Mouse (Mus musculus): Measurements from ENCODE around the gene Cgrrf1.

Gene Cgrrf1

DNA sequence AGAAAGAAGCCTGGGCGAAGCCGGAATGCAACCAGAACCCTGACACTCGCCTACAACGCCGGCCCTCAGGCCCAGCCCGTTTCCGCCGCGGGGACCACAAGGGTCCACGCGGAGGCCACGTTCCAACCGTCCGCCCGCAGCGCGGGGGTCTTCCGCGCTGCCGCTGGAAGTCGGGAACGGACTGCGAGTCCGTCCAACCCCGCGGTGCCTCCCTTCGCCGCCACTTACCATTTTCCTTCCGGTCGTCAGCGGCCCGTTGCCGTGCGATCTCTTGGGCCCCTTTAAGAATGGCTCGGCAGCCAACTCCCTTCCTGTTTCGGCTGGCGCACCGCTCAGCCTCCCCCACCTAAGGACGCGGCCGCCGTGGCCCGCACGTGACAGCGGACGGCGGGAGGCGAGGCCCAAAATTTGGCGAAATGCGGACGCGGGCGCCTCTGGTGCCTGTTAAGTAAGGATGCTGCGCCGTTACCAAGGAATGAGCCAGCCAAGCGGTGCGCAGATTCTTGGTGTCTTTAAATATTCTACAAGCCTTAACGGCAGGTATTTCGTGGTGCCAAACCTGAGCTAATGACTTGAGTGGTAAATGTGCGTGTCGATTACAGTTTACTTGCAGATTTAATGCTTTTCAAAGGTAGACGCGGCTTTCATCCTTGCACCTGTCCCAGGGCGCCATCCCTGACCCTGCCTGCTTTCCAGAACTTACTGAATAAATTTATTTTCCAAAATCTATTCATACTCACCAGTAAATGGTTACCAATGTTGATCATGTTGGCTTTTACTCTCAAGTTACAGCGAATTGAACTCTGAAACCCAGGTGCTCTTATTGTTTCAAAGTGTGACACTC is 9.8 kb upstream of the Cgrrf1 start, which contains the start of gene Gmfb:
Gmfb (minus strand) TSS at position 370 of the 844 bp plus-strand sequence.
- in situ Hi-C loops (cut with MboI; ENCODE audit: low sequenced_read_pairs): no loop called here

DNA sequence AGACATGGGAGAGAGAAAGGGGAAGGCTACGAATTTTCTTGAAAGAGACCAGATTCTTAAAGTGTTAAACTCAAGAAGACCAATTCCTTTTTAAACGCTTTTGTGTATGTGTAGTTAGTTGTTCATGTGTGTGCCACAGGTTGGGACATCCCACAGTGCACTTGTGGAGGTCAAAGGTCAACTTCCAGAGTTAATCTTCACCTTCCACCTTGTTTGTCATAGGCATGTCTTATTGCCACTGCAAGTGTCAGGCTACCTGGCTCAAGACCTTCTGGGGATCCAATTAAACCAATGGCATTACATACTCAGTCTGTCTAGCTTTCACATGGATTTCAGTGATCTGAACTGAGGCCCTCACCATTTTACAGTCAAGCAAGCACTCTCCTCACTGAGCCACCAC is 7.9 kb upstream of the Cgrrf1 start:
- in situ Hi-C loops (cut with MboI; ENCODE audit: low sequenced_read_pairs): no loop called here

DNA sequence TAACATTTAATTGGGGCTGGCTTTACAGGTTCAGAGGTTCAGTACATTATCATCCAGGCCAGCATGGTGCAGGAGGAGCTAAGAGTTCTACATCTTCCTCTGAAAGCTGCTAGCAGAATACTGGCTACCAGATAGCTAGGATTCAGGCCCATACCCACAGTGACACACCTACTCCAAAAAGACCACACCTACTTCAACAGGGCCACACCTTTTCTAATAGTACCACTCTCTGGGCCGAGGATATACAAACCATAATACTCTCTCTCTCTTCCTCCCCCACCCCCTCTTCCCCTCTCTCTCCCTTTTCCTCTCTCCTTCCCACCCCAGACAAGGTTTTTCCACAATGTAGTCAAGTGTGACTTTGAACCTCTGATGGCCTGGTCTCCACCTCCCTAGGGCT is 4.5 kb upstream of the Cgrrf1 start:
- in situ Hi-C loops (cut with MboI; ENCODE audit: low sequenced_read_pairs): no loop called here

DNA sequence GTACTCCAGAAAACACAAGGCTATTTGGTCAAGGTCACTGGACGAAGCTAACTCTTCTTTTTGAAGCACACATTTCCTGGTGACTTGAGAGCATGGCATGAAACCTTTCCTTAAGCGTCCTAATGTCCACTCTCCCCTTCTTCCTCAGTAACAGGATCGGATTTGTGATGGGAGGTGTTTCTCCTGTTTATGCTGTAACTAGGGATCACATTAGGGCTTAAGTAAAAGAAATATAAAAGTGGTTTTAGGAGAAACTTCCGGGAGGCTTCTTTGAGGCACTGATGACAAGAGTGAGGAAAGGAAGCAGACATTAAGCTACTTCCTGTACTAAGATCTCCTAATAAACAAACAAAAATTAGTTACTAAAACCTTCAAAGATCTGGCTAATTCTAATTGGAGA is 630 bp upstream of the Cgrrf1 start:
- in situ Hi-C loops (cut with MboI; ENCODE audit: low sequenced_read_pairs): no loop called here

GRCm38 (mm10) chr14:46832354-46833272 is 688 bp downstream of the Cgrrf1 start:
- in situ Hi-C loops (cut with MboI; ENCODE audit: low sequenced_read_pairs): no loop called here

GRCm38 (mm10) chr14:46839326-46839725 is 7.4 kb downstream of the Cgrrf1 start:
- in situ Hi-C loops (cut with MboI; ENCODE audit: low sequenced_read_pairs): no loop called here

DNA sequence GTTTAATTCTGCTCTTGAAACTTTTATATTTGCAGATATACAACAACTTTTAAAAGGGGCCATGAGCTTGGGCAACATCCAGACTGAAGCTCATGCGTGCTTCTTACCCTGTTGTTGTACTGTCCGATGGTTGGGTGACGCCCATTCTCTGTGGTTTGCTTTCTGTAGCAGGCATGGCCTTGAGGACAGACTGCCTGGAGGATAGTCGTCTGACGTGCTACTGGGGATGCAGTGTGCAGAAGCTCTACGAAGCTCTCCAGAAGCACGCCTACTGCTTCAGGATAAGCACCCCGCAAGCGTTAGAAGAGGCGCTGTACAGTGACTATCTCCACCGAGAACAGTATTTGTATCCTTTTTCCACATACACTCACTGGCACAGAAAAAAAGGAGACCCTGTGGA is 13.8 kb downstream of the Cgrrf1 start:
- in situ Hi-C loops (cut with MboI; ENCODE audit: low sequenced_read_pairs): no loop called here

- in situ Hi-C loops (cut with MboI; ENCODE audit: low sequenced_read_pairs): no loop called here
Measured at GRCm38 (mm10) chr14:46848063-46848590, 16.2 kb downstream of the Cgrrf1 start.

DNA sequence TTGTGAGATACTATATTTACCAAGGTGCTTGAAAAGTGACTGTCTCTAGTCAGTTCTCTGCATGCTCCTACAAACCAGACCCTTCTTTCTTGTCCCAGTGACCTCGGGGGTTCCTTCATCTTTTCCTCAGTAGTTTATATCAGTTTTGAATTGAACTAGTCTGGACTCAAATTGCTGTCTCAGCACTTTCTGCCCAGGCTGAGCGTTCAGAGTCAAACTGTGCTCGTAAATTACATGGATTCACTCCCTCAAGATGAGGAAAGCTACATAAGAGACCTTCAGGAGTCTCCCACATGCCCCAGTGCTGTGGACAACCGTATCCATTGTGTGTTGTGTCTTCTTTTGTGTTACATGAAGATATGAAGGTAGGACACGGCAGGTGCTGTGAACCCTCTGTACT is 16.8 kb downstream of the Cgrrf1 start:
- in situ Hi-C loops (cut with MboI; ENCODE audit: low sequenced_read_pairs): no loop called here

GRCm38 (mm10) chr14:46849769-46850168 is 17.8 kb downstream of the Cgrrf1 start:
- in situ Hi-C loops (cut with MboI; ENCODE audit: low sequenced_read_pairs): no loop called here

- in situ Hi-C loops (cut with MboI; ENCODE audit: low sequenced_read_pairs): no loop called here
Measured at GRCm38 (mm10) chr14:46853677-46854076, 21.8 kb downstream of the Cgrrf1 start.

DNA sequence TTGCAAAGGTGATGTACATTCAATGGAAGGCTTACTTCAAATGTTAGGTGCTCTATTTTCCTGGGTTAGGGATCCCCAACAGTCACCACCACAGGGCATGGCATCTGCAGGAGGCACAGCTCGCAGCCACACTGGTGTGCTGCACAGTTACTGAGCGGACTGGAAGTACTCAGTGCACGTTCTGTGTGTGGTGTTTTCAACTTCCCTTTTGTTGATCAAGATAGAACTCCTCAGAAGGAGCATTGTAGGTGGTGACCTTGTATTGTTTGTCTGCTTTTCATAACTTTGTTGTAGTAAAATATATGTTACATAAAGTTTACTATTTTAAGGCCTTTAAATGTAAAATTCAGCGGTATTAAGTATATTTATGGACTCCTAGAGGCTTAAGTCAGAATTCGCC is 31.0 kb downstream of the Cgrrf1 start:
- in situ Hi-C loops (cut with MboI; ENCODE audit: low sequenced_read_pairs): no loop called here

GRCm38 (mm10) chr14:46880935-46881334 is 49.0 kb downstream of the Cgrrf1 start:
- in situ Hi-C loops (cut with MboI; ENCODE audit: low sequenced_read_pairs): no loop called here

DNA sequence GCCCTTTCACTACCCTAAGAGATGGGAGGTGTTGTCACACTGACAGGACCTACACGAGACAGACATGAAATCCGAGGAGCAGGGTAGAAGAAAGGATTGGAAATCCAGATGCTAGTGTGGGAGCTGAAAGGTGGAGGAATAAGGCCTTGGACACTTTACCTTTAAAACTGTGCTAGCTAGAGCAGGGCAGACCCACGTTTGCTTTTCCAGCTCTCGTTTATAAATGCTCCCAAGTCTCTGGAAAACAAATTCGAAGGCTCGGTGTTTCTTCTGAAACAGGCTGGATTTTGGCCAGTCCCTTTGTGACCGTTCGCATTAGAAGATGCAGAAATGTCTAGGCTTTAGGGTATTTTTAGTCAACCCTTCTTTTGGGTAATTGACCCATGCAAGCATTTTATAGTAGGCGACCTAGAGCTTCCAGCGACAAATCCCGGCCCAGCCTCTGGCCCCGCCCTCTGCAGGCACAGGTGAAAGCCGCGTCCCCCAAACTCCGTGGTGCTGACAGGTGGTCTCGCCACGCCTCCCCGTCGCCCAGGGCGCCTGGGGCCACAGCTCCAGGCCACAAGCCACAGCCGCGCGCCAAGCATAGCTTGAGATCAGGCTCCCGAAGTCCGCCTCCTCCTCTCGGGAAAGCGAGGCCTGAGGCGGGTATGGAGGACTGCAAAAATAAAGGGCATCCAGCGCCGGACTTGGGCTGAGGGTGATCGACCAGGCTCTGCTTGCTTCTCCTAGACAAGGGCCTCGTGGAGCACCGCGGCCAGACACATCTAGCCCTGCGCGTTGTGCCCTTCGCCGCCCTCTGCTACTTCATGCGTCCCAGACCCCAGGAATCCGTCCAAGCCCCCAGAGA is 49.9 kb downstream of the Cgrrf1 start:
- in situ Hi-C loops (cut with MboI; ENCODE audit: low sequenced_read_pairs): no loop called here

DNA sequence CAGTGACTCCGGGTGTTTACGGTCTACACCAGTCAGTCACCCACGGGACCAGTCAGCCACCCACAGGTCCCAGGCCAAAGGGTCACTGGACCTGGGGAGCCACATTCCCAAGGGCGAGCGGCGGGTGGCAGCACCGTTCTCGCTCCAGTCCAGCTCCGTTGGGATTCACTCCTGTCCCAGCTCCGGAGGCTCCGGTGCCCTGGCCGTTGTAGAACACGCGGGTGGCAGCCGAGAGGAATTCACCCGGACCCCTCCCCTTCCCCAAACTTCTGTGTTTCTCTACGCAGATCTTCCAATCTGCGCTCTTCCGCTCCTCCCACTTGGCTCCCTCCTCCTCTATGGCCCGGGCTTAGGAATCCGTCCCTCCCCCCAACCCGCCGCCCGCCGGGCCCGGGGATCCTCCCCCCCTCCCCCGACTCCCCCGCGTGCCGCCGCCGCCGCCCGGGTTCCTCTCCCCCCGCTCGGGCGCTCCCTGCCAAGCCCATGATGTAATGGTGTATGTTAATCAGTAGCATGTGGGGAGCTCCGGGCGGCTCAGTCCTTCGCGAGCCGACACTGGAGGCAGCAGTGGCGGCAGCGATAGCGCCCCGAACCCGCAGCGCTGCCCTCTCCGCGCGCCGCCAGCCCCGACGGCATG is 50.6 kb downstream of the Cgrrf1 start, which contains the start of gene Samd4:
Samd4 (plus strand) TSS at position 424 of the 637 bp plus-strand sequence.
- in situ Hi-C loops (cut with MboI; ENCODE audit: low sequenced_read_pairs): no loop called here

DNA sequence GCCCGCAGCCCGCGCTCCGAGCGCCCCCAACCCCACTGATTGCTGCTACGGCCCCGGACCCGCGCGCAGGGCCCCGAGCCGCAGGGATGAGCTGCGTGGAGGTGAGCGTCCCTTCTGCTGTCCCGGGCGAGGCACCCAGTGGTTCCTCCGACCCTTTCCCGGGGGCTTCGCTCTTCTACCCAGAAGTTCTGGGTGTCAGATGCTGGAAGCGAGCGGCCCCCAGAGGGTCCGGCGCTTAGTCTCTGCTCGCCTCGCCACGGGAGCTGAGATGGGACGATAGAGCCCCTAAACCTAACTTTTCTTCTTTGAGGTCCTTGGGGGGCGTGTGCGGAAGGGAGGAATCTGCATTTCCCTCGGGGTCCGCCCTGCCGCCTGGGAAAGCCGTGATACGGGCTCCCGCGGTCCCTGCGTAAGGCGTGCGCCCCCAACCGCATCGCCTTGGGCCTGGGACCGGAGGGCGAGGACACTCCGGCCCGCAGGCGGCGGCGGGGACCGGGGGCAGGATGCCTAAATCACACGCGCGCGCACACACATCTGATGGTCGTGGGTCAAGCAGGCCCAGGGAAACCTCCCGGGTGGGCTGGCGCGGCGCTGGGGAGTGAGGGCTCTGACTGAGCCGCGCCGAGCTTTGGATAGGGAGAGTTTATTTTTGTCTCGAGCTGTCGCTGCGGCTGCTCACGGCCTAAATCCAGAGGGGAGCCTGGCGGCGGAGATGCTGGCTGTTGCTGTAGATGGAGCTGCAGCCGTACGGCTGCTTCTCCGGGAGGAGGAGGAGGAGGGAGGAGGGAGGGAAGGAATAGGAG is 51.3 kb downstream of the Cgrrf1 start:
- in situ Hi-C loops (cut with MboI; ENCODE audit: low sequenced_read_pairs): no loop called here

DNA sequence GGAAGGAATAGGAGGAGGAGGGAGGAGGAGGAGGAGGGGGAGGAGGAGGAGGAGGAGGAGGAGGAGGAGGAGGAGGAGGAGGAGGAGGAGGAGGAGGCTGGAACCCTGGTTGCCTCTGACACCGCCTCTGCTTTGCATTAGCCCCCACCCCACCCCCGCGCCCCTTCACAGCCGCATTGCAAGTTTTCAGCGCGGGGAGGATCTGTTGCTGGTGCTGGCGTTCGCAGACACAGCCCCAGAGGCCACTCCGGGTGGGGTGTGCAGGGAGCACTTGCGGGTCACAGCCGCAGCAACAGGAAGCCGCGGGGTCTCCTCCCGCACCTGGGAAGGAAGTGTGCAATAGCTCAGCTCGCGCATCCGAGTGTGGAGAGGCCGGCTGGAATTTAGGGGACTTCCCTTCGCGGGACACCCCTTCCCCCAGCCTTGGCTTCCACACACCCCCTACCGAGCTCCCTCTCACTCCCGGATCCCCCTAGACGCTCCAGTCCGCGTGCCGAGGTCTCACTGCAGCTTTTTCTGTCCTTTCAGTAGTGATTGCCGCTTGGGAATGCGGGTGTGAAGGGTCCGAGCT is 52.0 kb downstream of the Cgrrf1 start:
- in situ Hi-C loops (cut with MboI; ENCODE audit: low sequenced_read_pairs): no loop called here

GRCm38 (mm10) chr14:46884701-46885428 is 52.9 kb downstream of the Cgrrf1 start:
- in situ Hi-C loops (cut with MboI; ENCODE audit: low sequenced_read_pairs): loop anchor here (5.0 kb wide), 1 partner anchor 207 kb away; no protein-coding TSS in a partner anchor

Measured in CH12F3 (cell line).